Mouse (Mus musculus) neural tube, embryonic 14.5 days (tissue): ENCODE results near the gene Pop7. TPM values are rescaled to one million over a fixed set of nuclear protein-coding genes. Genes with fewer than 3 reads are reported as not detected.
A peak's percentile ranks its signal among the peaks of the same experiment; 100 is the strongest.

Experiments
- ATAC-seq: fragments of 200-750 bp; cut with Nextera tagmentation; 2 replicates; pipeline ENCODE4 v1.8.0; 2017; ENCODE audit warnings: low read depth, mild to moderate bottlenecking, moderate TSS enrichment, moderate library complexity
- H3K27ac ChIP-seq: fragments of 300-500 bp; sonication (generic); 2 replicates; pipeline ENCODE4 v1.5.1; 2014; ENCODE audit warnings: low read depth, mild to moderate bottlenecking, control low read depth, low read length, moderate library complexity, mixed read lengths
- H3K27me3 ChIP-seq: fragments of 300-500 bp; sonication (generic); 2 replicates; pipeline ENCODE4 v1.6.1; 2014; ENCODE audit warnings: low read length; ENCODE audit not compliant: control insufficient read depth, insufficient read depth
- H3K36me3 ChIP-seq: fragments of 300-500 bp; sonication (generic); 2 replicates; pipeline ENCODE4 v1.6.1; 2014; ENCODE audit warnings: low read length, mixed read lengths; ENCODE audit not compliant: control insufficient read depth, insufficient read depth
- H3K4me1 ChIP-seq: fragments of 300-500 bp; sonication (generic); 2 replicates; pipeline ENCODE4 v1.6.1; 2014; ENCODE audit warnings: low read length; ENCODE audit not compliant: control insufficient read depth, insufficient read depth
- H3K4me2 ChIP-seq: fragments of 300-500 bp; sonication (generic); 2 replicates; pipeline ENCODE4 v1.6.1; 2014; ENCODE audit warnings: mild to moderate bottlenecking, low read depth, low read length, control low read depth
- H3K4me3 ChIP-seq: fragments of 300-500 bp; sonication (generic); 2 replicates; pipeline ENCODE4 v1.5.1; 2014; ENCODE audit warnings: low read depth, low read length, control low read depth, mixed read lengths
- H3K9ac ChIP-seq: fragments of 300-500 bp; sonication (generic); replicated peaks from 2 replicates; pipeline ENCODE4 v1.6.1; 2014; ENCODE audit warnings: low read depth, mild to moderate bottlenecking, control low read depth, low read length, mixed read lengths
- H3K9me3 ChIP-seq: fragments of 300-500 bp; sonication (generic); 2 replicates; pipeline ENCODE4 v1.6.1; 2016; ENCODE audit warnings: low read length; ENCODE audit not compliant: control insufficient read depth
- WGBS: fragments of 180-500 bp; shearing (Covaris S2); extraction: QIAGEN DNeasy Blood & Tissue Kit; methylation state at CpG from one replicate; pipeline ENCODE4 v1.1.7; 2014; 5-methylcytosine and 5-hydroxymethylcytosine counted together
- polyA plus RNA-seq: library from polyadenylated mRNA; unstranded; fragments of >200 nt; fragmentation: Nextera tagmentation; extraction: Ambion mirVana; gene quantifications from 2 replicates; pipeline ENCODE4 v1.2.1, GENCODE M21; 2014

Pop7 gene
- 82.9 and 98.3 TPM in 2 replicates for polyA plus RNA-seq

DNA sequence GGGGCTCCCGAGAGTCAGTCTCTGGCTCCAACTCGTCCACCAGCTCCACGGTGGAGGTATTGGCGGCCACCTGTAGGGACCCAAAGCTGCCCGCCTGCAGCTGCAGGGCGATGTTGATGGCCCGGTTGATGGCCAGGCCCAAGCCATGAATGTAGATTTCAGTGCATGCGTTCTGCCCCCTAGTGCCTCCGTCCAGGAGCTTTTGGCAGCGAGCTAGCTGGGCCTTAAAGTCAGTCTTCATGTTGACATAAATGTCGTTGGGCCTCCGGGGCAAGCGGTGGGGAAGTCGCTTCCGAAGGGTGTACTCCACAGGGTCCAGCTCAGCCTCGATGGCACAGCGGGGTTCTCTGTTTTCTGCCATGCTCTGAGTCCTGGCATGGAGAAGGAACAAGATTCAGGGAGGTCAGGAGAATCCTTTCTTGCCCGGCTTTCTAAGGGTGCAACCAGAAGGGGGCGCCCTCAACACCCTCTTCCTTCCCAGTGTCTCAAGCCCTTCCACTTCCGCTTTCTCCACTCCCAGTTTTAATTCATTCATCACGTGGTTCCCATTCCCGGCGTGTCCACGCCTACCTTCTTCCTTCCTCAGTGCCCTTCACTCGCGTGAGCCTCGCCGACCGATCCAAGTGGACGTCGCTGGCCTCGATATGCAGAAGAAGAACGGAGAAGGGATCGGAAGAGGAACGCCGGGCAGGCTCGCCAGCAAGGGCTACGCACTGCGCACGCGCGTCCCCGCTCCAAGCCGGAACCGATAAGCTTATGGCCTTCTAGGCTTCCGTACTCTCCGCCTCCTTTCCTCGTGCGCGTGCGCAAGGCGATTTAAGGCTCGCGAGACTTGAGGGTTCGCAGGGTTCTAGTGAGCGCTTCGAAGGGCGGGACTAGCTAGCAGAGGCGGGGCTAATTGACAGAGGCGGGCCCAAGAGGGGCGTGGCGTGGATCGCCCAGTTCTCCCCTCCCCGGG lies at the start of gene Pop7:
Gene Pop7 (minus strand): TSS at position 810 of the 958 bp plus-strand sequence.
- Histone ChIP-seq H3K27me3 (no peaks in the 10 kb centered on the region), H3K4me2 (peak within 1 kb of the TSS; percentile 73), H3K4me1 (peaks cover 6% of the 10 kb centered on the region; the same call in 1 of the 2 replicates), H3K9me3 (no peaks in the 10 kb centered on the region), H3K27ac (peak within 1 kb of the TSS; percentile 93), H3K4me3 (peak within 1 kb of the TSS; percentile 53), H3K9ac (peak within 1 kb of the TSS; percentile 69), H3K36me3 (no peaks in the 10 kb centered on the region)
- peak; percentile 96 for ATAC-seq
- WGBS, result 2% methylated on average over 64 of the region's 64 CpGs

DNA sequence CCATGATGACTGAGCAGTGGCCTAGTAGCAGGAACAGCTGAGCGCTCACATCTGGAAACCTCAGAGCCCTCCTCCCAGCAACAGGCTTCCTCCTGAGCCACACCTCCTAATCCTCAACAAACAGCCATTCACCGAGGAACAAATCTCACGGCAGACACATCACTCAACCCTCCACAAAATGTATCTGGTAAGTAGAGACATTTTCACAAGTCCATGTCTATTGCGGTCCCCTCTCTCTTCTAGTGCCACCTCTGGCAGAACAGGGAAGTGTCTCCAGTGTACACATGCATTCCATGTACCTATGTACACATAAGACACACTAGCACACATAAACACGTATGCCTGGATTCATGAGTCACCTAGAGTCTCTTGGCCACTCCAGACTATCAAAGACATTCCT lies 48.8 kb upstream of the Pop7 start:
- H3K27me3 ChIP-seq, result no peaks in the 10 kb centered on the region
- no peaks in the 10 kb centered on the region for H3K36me3 ChIP-seq
- no peak overlapping the region for H3K9ac ChIP-seq
- no peak overlapping the region for H3K4me2 ChIP-seq
- no peaks in the 10 kb centered on the region for H3K9me3 ChIP-seq
- no peak for ATAC-seq
- 80% methylated on average over 5 of the region's 5 CpGs for WGBS
- H3K27ac ChIP-seq, result no peak overlapping the region
- no peak overlapping the region for H3K4me3 ChIP-seq
- peaks cover 10% of the 10 kb centered on the region; the same call in 1 of the 2 replicates for H3K4me1 ChIP-seq

DNA sequence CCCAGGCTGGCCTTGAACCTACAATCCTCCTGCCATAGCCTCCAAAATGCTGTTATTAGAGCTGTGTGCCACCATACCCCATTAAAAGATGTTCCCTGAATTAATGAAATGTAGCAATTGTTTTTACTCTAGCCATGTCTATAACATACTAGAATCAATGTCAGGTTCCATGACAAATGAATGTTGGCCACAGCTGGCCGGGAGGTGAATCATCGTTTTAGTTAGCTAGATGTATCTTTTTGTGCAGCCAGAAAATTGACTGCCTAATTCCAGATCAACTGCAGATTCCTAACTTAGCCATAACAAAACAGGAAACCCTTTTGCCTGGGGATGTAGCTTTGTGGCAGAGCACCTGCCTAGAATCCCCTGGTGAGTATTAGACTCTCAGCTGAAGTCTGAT lies 47.5 kb upstream of the Pop7 start:
- H3K4me2 ChIP-seq, result no peak overlapping the region
- H3K9ac ChIP-seq, result no peak overlapping the region
- no peak overlapping the region for H3K4me3 ChIP-seq
- no peaks in the 10 kb centered on the region for H3K9me3 ChIP-seq
- H3K4me1 ChIP-seq, result peaks cover 9% of the 10 kb centered on the region; the same call in 1 of the 2 replicates
- no peak for ATAC-seq
- H3K27ac ChIP-seq, result no peak overlapping the region
- no peaks in the 10 kb centered on the region for H3K36me3 ChIP-seq
- no peaks in the 10 kb centered on the region for H3K27me3 ChIP-seq
- WGBS, result 79% methylated on average over 2 of the region's 2 CpGs

GRCm38 (mm10) chr5:137545596-137545995 lies 43.3 kb upstream of the Pop7 start:
- Histone ChIP-seq H3K27me3 (no peaks in the 10 kb centered on the region), H3K4me1 (no peaks in the 10 kb centered on the region), H3K4me3 (no peak overlapping the region), H3K9me3 (no peaks in the 10 kb centered on the region), H3K36me3 (no peaks in the 10 kb centered on the region), H3K4me2 (no peak overlapping the region), H3K9ac (no peak overlapping the region), H3K27ac (no peak overlapping the region)
- ATAC-seq, result no peak
- 82% methylated on average over 4 of the region's 4 CpGs for whole genome bisulfite sequencing

GRCm38 (mm10) chr5:137544926-137545325 lies 42.6 kb upstream of the Pop7 start:
- Histone ChIP-seq H3K9me3 (no peaks in the 10 kb centered on the region), H3K27ac (no peak overlapping the region), H3K4me3 (no peak overlapping the region), H3K36me3 (no peaks in the 10 kb centered on the region), H3K4me1 (no peaks in the 10 kb centered on the region), H3K9ac (no peak overlapping the region), H3K4me2 (no peak overlapping the region), H3K27me3 (no peaks in the 10 kb centered on the region)
- ATAC-seq, result no peak
- 68% methylated on average over 6 of the region's 6 CpGs for WGBS

DNA sequence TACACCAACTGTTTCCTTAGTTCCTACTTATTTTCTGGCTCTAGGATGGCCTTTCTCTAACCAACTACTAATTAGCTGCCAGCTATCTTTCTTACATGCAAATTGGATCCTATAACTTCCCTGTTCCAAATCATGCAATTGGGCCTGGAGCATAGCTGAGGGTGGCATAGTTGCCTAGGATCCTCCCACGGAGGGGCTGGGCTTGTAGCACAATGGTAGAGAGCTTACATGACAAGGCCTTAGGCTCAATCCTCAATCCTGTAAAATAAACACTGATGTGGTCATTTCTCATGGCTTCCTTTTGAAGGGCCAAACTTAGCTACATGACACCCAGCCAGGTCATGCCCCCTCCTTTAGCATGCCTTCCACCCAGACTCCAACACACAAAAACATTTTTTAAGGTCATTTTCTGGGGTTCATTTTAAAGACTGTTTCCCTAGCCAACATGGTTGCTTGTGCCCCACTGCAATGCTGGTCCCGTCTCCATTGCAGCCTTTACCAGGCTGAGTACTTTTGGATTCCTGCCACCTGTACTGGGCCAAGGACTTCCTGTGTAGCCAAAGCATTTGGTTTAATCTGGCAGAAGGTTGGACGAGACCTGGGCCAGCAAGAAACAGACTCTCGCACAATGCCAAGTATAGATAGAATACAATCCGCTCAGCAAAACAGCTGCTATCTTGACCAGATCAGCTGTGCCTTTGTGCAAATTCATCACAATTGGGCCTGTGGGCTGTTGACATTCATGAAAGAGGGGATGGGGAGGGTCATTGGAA lies 39.6 kb upstream of the Pop7 start:
- Histone ChIP-seq H3K4me2 (no peak overlapping the region), H3K4me3 (no peak overlapping the region), H3K27me3 (no peaks in the 10 kb centered on the region), H3K4me1 (no peaks in the 10 kb centered on the region), H3K9ac (no peak overlapping the region), H3K36me3 (no peaks in the 10 kb centered on the region), H3K9me3 (no peaks in the 10 kb centered on the region), H3K27ac (no peak overlapping the region)
- ATAC-seq, result no peak
- 74% methylated on average over 5 of the region's 5 CpGs for WGBS

GRCm38 (mm10) chr5:137540991-137541390 lies 38.7 kb upstream of the Pop7 start:
- Histone ChIP-seq H3K36me3 (no peaks in the 10 kb centered on the region), H3K9ac (no peak overlapping the region), H3K4me1 (no peaks in the 10 kb centered on the region), H3K27me3 (no peaks in the 10 kb centered on the region), H3K4me2 (no peak overlapping the region), H3K9me3 (no peaks in the 10 kb centered on the region), H3K4me3 (no peak overlapping the region), H3K27ac (no peak overlapping the region)
- no peak for ATAC-seq
- WGBS, result 73% methylated on average over 6 of the region's 6 CpGs

DNA sequence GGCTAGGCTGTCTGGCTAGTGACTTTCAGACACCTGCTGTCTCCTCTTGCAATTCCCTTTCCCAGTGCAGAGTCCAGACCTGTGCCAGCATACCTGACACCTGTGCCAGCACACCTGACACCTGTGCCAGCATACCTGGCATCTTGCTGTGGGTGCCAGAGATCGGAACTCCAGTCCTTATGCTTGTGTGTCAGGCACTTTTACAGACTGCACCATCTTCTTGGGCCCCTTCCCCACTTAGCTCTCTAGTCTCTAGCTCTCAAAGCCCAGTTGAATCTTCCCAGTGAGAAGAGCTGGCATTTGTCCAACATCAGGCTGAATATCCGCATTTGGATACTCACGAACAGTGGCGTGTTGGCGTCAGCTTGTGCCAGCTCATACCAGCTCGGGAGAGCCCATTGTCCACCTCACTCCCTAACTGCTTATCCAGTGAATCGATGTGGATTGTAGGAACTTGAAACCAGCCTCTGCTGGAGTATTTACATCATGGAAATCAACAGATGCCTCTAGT lies 37.0 kb upstream of the Pop7 start:
- Histone ChIP-seq H3K9me3 (no peaks in the 10 kb centered on the region), H3K4me1 (no peaks in the 10 kb centered on the region), H3K27me3 (no peaks in the 10 kb centered on the region), H3K9ac (no peak overlapping the region), H3K27ac (no peak overlapping the region), H3K4me3 (no peak overlapping the region), H3K4me2 (no peak overlapping the region), H3K36me3 (no peaks in the 10 kb centered on the region)
- no peak; the same call in 1 of the 2 replicates for ATAC-seq
- 53% methylated on average over 7 of the region's 7 CpGs for WGBS
